Mouse (Mus musculus) Muller cell, postnatal 12 days (primary cell): ENCODE data around the gene 1110002E22Rik.

Source experiments
- DNase-seq: peaks from one replicate; pipeline ENCODE4 v3.0.0-alpha.2; 2015; ENCODE audit errors: inconsistent ontology term

Gene 1110002E22Rik

DNA sequence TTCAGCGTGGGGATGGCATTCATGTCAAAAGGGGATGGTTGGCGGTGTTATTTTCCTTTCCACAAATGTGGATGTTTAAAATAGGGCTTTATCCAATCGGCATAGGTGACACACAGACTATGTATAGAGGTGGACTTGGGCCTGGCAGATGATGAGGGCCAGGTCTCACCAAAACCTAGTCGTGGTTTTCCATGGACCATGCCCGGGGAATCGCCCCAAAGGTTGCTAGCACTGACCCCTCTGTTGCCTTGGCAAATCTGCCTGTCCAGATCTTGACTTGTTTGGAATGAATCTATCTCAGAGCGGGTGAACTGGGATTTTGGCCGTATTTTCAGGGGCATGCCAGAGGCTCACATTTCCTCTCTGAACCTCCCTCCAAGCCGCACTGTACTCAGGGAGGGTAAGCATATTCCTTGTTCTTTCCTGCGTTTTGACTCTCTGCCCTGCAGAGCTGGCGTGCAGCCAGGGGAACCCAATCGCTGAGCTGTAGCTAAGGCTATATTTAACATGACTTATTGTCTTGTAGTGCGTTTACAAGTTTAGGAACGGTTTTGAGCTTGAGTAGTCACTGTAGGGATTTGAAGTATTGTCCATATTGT is 1.0 kb upstream of the 1110002E22Rik start:
- peak; percentile 42 for DNase-seq

DNA sequence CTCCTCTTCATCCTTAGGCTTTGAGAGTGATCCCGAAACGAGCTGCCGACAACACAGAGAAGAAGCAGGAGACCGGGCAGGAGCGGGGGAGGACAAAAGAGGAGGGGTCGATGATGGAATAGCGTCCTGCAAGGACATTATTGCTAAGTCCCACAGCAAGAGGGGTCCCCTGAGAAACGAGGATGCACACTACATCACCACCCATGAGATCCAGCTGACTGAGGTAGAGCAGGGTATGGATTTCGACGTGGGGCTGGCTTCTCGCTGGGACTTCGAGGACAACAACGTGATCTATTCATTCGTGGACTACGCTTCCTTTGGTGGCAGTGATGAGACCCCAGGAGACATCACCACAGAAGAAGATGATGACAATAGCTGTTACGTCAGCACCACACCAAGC is 1.1 kb downstream of the 1110002E22Rik start:
- DNase-seq, result no peak

DNA sequence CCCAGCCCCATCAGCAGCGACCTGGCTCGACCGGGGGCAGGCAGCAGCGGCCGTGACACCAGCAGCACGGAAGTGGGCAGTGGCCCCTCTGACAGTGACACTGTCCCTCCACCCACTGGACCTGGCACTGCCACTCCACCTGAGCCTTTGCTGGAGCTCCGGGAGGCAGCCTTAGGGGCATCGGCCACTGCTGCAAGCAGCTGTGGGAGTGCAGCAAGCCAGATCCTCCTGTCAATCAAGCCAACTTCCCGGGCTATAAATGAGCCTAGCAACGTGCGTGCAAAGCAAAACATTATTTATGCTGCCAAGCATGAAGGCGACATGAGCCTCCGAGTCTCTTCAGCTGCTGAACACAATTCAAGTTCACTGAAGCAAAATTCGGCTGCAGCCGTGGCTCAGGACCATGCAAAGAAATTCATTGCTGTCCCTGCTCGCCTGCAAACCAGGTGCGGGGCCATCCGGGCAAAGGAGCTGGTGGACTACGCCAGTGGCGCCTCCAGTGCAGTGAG is 1.6 kb downstream of the 1110002E22Rik start:
- no peak for DNase-seq

DNA sequence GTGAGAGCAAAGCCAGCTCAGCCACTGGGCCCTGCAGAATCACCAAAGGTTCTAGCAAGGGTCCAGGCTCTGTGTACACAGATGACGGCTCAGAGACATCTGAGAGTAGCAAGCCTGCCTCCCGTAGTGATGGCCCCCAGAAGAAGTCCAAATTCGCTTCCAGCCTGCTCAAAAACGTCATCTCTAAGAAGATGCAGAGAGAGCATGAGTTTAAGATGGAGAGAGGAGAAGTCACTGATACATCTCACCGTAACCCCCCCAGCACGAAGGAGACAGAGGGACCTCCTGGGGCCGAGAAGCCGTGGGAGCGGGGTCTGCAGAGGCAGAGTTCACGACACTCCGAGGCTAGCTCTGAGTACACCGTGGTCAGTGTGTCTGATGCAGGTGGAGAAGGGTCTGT is 2.4 kb downstream of the 1110002E22Rik start, which contains the start of gene Gm5105:
TSS of gene Gm5105 (minus strand) at position 101 of the 400 bp plus-strand sequence.
- DNase-seq, result no peak

DNA sequence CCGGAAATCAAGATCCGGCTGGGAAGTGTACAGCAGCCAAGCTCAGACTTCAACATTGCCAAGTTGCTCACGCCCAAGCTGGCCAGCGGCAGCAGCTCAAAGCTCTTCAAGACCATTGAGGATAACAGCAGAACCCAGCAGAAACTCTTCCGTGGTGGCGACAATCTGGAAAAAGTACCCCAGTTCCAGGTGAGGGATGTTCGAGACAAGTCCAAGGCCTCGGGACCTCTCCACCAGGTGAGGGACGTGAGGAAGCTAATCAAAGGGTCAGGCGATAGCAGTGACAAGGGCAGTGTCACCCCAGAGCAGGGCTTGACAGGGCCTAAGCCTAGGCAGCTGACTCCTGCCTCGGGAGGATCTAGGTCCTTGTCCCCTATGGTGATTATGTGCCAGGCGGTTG is 3.3 kb downstream of the 1110002E22Rik start:
- DNase-seq, result no peak

DNA sequence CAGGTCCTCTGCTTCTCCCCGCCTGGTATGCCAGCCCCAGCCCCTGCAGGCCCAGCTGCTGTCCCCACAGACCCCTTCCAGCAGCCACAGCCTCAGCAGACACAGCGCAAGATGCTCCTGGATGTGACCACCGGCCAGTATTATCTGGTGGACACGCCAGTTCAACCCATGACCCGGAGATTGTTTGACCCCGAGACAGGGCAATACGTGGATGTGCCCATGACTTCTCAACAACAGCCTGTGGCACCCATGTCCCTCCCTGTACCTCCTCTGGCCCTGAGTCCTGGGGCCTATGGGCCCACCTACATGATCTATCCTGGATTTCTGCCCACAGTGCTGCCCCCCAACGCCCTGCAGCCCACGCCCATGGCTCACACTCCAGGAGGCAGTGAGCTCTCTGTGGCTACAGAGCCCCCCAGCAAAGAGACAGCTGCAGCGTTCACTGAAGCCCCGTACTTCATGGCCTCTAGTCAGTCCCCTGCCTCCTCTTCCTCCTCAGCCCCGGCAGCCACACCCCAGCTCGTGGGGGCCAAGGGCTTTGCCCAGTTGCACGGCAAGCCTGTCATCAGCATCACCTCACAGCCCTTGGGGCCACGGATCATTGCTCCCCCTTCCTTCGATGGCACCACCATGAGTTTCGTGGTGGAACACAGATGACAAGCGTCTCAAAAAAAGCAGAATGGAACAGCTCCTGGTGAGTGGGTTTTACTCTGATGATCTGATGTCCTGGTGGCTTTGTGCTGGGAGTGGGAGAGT is 5.1 kb downstream of the 1110002E22Rik start:
- no peak for DNase-seq

DNA sequence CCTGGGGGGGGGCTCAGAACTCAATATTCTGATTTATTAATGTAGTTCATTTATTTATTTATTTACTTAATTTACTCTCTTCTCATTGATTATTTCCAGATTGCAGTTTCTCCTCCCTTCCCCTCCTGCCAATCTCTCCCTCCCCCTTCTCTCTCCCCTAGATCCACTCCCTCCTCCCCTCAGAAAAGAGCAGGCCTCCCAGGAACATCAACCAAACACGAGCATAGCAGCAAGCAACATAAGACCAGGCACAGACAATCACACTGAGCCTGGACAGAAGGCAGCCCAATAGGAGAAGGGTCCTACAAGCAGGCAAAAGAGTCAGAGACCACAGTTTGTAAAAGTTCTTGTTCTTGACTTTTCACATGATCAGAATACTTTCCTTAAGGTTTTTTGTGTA is 6.2 kb downstream of the 1110002E22Rik start:
- DNase-seq, result no peak

DNA sequence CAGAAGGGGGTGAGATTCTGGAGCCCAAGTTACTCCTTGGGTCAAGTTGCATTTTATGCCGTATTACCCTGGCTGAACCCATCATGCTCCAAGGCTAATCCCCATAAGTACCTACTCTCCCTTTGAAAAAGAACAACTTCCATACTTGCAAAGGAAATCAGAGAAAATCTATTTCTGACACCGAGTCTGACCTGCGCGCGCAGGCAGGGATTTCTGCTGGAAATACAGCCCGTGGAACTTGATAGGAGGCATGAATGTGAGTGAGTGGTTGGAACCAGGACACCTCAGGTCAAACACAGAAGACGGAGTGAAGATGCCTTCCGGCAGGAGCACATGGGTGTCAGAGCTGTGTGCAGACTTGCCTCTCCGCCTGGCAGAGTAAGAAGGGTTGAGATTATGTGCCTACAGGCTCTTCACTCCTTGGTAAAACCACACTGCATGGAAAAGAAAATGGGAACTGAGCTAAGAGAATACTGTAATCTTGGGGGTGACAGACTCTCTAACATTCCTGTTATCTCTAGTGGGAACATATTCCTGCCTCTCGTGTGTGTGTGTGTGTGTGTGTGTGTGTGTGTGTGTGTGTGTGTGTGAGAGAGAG is 6.7 kb downstream of the 1110002E22Rik start:
- no peak for DNase-seq

DNA sequence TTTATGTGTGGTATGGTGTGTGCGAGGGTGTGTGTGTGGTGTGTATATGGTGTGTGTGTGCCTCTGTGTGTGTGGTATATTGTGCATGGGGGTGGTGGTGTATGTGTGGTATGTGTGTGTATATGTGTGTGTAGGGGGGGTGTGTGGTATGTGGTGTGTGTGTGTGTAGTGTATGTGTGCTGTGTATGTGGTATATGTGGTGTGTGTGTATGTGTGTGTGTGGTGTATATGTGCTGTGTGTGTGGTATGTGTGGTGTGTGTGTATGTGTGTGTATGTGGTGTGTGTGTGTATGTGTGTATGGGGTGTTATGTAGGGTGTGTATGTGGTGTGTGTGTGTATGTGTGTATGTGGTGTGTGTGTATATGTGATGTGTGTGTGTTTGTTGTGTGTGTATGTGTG is 9.4 kb downstream of the 1110002E22Rik start:
- no peak for DNase-seq

DNA sequence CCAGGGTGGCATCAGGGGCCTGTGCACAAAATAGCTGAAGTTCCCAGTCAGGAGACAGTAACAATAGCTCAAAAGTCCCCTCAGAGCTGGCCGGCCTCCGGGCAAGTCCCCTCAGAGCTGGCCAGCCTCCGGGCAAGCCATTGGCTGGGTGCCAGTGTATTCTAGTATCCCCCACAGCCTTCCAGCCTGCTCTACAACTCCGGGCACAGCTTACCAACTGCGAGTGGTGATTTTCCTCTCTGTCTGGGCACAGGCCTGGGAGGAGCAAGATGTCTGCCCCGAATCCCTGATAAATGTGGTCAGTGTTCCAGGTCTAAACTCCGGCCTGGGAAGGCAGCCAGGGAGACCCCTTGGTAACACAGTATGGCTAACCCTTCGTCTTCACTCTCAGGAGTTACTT is 10.4 kb downstream of the 1110002E22Rik start:
- DNase-seq, result peak; percentile 58

DNA sequence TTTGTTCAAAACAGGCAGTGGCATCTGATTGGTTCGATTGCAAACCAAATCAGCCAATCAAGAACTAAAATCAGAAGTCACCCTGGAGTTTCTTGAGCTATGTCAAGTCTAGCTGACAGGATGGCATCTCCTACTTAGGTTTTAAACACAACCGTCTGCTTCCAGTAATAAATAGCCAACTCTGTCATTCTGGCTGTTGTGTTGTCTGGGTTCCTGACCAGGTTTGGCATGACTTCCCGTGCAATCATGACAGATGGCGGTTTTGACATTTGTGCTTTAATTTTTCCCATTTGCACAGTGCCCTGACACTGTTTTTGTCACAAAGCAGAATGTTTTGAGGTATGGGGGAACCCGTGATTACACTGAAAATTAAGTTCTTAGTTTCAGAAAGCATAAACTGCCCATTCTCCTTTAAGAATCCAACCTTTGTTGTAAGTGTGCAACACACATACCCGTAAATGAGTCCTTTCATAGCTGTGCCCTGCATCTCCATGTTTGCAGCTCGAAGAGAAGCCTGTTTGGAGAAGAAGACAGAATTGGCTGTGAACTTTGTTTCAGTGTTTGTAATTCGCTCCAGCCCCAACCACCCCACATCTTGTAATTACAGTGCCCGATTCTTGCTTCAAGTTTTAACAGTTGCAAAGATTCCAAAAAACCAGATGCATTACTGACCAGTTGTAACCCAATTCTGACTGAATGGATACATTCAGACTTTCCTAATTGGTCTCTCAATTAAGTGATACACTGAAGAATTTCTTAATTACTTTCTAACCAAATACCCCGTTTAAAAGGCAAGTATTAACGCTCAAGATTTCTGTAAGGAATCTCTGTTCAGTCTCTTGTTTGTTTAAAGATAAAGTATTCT is 12.9 kb downstream of the 1110002E22Rik start:
- peak; percentile 87 for DNase-seq

DNA sequence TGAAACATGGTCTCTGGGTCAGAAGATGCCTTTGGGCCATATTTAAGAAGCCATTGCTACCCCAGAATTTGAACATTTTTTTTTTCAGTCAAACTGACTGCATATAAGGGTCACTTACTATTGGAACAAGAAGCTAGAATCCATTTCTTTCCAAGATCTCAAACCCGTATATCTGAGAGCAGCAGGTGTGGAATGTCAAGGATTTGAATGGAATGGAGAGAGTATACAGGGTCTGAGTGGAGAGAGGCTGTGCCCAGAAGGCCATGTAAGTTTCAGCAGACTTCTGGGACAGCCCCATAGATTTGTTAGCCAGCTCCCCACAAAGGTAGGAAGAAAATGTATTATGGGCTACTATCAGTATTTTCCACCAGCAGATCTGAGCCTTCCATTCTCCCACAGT is 13.8 kb downstream of the 1110002E22Rik start:
- peak; percentile 51 for DNase-seq

DNA sequence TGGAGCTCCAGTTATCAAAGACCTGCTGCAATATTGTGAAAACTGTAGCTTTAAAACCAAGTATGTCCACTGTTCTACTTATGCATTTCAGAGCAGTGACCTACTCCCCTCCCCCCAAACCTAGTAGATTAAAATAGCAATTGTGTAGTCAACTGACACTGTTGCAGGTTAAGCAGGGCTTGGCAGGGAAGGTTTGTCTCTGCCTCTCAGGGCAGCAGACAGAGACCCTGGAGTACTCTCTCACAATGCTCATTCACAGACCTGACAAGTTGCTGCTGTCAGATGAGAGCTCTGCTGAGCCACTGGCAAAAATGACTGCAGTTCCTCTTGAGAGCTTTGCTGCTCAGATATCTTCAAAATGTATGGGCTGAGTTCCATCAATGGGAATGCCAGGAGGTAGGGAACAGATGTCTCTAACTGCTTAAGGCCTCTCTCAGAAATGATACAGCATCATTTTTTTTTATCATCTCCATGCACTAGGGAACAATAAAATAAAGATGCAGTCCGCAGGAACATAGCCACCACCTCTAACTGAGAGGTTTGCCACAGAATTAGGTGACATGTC is 18.3 kb downstream of the 1110002E22Rik start:
- no peak for DNase-seq

DNA sequence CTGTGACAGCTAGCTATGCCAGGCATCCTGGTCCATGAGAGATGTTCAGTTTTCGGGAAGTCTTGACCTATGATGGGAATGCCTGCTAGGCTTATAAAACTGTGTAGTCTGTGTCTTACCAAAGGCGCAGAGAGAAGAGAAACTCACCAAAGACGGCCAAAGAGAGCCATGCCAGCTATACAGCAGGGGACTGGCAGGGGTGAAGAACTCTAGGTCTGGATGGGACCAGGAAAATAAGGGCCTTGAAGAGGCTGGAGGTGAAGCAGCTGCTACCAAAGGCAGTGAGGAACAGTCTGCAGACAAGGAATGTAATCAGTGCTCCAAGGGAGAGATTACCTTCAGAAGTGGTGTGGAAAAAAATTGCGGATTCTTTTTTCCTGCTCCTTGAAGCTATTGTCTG is 19.0 kb downstream of the 1110002E22Rik start:
- no peak for DNase-seq

DNA sequence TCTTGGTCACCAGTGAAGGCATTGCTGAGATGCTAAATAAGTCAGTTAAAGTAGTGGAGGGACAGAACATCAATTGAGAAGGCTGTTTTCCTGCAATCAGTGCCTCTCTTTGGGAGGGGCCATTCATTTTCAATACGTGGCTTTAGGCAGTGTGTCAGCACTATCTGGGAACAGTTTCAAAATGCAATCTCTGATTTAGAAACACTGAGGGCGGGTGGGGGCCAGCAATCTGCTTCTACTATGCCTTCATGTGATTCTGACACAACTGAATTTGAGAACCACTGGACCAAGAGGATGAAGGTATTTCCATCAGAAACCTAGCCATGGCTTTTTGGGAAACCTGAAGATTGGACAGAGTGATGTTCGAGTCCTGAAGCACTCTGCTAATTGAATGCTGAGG is 30.4 kb downstream of the 1110002E22Rik start:
- peak; percentile 44 for DNase-seq

DNA sequence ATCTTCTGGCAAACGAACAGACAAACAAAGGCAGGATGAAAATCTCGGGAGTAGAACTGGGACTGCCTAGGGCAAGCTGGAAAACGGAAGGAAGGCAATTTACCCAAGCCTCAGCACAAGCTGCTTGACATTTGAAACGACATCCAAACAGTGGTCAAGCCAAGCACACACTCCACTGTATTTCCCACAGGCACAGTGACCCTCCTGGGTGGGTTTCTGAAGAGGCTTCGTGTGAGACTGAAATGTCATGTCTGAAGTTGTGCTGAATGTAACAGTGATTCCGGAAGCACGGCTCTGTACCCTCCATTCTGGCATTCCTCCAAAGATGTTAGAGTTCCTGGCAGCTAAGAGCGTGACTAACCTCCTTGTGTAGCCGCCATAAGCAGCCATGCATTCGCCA is 30.9 kb downstream of the 1110002E22Rik start:
- peak; percentile 70 for DNase-seq

DNA sequence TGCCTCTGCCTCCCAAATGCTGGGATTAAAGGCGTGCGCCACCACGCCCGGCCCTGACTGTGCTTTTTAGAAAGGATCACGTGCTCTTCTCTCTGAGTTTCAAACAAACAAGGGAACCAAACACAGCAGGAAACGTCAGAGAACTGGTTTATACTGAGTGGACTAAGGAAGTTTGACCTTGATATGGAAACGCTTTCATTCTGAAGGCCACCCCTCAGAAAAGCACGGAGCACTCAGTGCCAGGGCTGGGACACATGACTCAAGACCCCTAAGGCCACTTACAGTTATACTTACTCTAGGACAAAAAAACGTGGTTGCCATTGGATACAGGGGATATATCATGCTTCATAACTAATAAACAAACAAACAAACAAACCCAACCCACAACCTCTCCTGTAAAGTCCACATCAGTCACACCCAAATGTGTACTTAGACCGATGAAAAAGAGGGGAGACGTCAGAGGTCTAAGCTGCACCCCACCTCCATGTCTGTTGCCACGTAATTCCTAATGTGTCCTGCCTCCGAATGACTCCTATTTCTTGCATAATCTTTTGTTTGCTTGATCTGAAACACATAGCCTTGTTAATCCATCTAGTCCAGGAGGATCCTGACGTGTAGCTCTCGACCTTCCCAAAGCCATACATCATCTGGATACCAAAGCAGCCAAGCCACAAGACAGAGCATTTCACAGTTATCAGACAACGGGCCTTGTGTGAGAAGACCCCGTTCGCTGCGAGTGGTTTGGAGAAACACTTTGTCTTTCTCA is 31.6 kb downstream of the 1110002E22Rik start:
- no peak for DNase-seq

DNA sequence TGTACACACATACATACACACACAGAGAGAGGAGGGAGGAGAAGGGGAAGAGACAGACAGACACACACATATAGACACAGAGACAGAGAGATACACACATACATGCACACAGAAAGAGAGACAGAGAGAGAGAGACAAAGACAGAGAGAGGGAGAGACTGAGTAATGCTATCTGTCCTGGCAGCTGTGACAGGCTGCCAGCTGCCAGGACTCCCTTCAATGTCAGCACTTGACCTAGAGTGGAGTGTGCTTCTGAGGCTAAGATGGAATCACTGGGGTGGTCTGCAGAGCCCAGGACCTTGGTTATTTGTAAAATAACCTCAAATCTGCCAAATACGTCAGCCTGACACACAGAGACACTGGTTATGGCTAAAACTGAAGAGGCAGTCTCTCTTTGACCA is 32.9 kb downstream of the 1110002E22Rik start:
- no peak for DNase-seq

DNA sequence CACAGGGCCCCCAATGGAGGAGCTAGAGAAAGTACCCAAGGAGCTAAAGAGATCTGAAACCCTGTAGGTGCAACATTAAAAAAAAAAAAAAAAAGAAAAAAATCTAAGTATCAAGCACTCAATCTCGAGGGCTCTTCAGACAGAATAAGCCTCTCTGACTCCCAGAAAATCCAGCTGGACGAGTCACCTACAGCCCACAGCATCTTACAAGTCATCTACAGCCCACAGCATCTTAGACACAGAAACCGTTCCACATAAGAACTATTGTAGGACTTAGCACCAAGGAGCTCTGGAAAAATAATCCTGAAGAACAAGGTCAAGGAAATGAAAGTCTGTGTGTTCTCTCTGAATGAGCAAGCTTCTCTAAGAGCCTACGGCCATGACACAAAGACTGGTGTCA is 37.1 kb downstream of the 1110002E22Rik start:
- no peak for DNase-seq

DNA sequence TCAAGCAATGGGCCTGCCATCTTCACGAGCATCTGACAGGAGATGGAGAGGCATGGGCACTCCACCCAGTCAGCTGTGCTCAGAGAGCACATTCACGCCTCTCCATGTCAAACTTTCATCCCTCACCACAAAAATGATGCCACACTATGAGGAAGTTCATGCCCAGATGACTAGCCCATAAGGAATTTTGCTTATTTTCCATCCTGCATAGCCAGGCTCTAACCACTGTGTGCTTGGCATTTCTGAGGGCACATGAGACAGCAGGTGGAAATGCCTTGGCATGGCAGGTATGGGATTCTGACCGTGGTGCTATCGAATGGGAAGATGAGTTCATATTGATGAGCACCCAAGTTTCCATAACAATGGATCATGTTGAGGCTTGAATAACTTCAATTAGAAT is 38.8 kb downstream of the 1110002E22Rik start:
- peak; percentile 85 for DNase-seq

DNA sequence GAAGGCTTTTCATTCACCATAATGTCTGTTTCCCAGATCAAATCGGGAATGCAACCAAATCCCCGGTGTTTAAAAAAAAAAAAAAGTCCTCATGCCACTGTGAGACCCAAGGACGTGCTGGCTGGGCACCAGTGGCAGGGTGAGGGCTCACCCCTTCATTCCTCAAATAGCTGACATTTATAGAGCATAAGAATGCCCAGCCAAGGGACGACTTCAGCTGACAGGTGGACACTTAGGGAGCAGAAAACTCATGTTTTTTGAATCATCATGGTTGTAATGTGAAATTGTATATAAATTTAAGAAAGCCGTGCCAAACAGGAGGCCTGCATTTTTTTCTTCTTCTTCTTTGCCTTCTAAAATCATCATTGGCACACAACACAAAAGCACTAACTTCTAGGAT is 40.2 kb downstream of the 1110002E22Rik start:
- DNase-seq, result peak; percentile 79
